Mouse (Mus musculus) liver, embryonic 14.5 days (tissue): Measurements from ENCODE around the gene H2afz. TPM values are rescaled to one million over a fixed set of nuclear protein-coding genes. Genes with fewer than 3 reads are reported as not detected.

ENCODE experiments used
- ATAC-seq: fragments of 200-750 bp; cut with Nextera tagmentation; 2 replicates; pipeline ENCODE4 v1.8.0; 2017; ENCODE audit warnings: moderate number of reproducible peaks, mild to moderate bottlenecking, moderate library complexity; ENCODE audit not compliant: insufficient read depth
- DNase-seq, 3 experiments: peaks; one replicate each; pipeline ENCODE4 v3.0.0-alpha.2; 2012 to 2013; ENCODE audit warnings: low read depth in 3 of 3, low spot score in 3 of 3
- H3K27ac ChIP-seq: fragments of 300-500 bp; sonication (generic); 2 replicates; pipeline ENCODE4 v1.5.1; 2014; ENCODE audit warnings: moderate library complexity, mild to moderate bottlenecking, control low read depth, inconsistent platforms
- H3K27me3 ChIP-seq: fragments of 300-500 bp; sonication (generic); 2 replicates; pipeline ENCODE4 v1.6.1; 2014; ENCODE audit warnings: mild to moderate bottlenecking, low read length, moderate library complexity; ENCODE audit not compliant: control insufficient read depth, insufficient read depth
- H3K36me3 ChIP-seq: fragments of 300-500 bp; sonication (generic); replicated peaks from 2 replicates; pipeline ENCODE4 v1.6.1; 2014; ENCODE audit warnings: low read depth; ENCODE audit not compliant: control insufficient read depth, insufficient read depth
- H3K4me1 ChIP-seq, 2 experiments: fragments of 200-500 bp in 1 of 2; fragments of 300-500 bp in 1 of 2; sonication (generic) in 1 of 2; replicated peaks; 2 replicates each; pipeline ENCODE4 v1.6.1; 2012 to 2014; ENCODE audit warnings: antibody characterized with exemption in 1 of 2, inconsistent platforms in 1 of 2, low read length in 1 of 2; ENCODE audit not compliant: control insufficient read depth in 2 of 2, insufficient read depth in 2 of 2
- H3K4me2 ChIP-seq: fragments of 300-500 bp; sonication (generic); 2 replicates; pipeline ENCODE4 v1.6.1; 2014; ENCODE audit warnings: low read depth, mild to moderate bottlenecking, control low read depth, moderate library complexity
- H3K4me3 ChIP-seq, 2 experiments: fragments of 200-500 bp in 1 of 2; fragments of 300-500 bp in 1 of 2; sonication (generic) in 1 of 2; 2 replicates each; pipeline ENCODE4 v1.5.1; 2012 to 2014; ENCODE audit warnings: low read depth in 2 of 2, low read length in 2 of 2, mild to moderate bottlenecking in 2 of 2, control low read depth in 1 of 2, inconsistent platforms in 1 of 2, moderate library complexity in 1 of 2; ENCODE audit not compliant: insufficient read depth in 1 of 2
- H3K9ac ChIP-seq: fragments of 300-500 bp; sonication (generic); replicated peaks from 2 replicates; pipeline ENCODE4 v1.6.1; 2014; ENCODE audit warnings: mild to moderate bottlenecking, control low read depth, moderate library complexity
- H3K9me3 ChIP-seq: fragments of 300-500 bp; sonication (generic); 2 replicates; pipeline ENCODE4 v1.6.1; 2016; ENCODE audit warnings: low read length, mixed read lengths; ENCODE audit not compliant: control insufficient read depth
- CTCF ChIP-seq: IDR thresholded peaks from 2 replicates; pipeline ENCODE4 v1.5.1; 2016; ENCODE audit warnings: antibody characterized with exemption, low read depth, control low read depth
- EP300 ChIP-seq: IDR thresholded peaks from 2 replicates; pipeline ENCODE4 v1.6.1; 2016; ENCODE audit warnings: antibody characterized with exemption, low read depth
- WGBS: fragments of 180-500 bp; shearing (Covaris S2); extraction: QIAGEN DNeasy Blood & Tissue Kit; methylation state at CpG from one replicate; pipeline ENCODE4 v1.1.7; 2014; ENCODE audit not compliant: insufficient replicate concordance; 5-methylcytosine and 5-hydroxymethylcytosine counted together
- polyA plus RNA-seq, 2 experiments: library from polyadenylated mRNA; depleted of rRNA in 1 of 2; stranded (reverse) in 1 of 2; unstranded in 1 of 2; fragments of >200 nt; fragmentation: Nextera tagmentation in 1 of 2; extraction: Ambion mirVana in 1 of 2; gene quantifications; 2 replicates each; pipeline versions ENCODE4 v1.2.1 to v1.2.3; 2012 to 2014

The H2afz gene
- polyA plus RNA-seq, 2 experiments: 784 to 1,242 TPM

- H3K9ac ChIP-seq: no peak overlapping the region
- no peak for DNase-seq
- H3K4me2 ChIP-seq: no peak overlapping the region
- no peaks in the 10 kb centered on the region for H3K27me3 ChIP-seq
- H3K27ac ChIP-seq: no peak overlapping the region
- H3K4me1 ChIP-seq: peaks cover 0 to 10% of the 10 kb centered on the region in 2 experiments; a peak in 2 of 4 replicates
- TF ChIP-seq EP300 (no peak), CTCF (no peak)
- ATAC-seq: no peak
- H3K4me3 ChIP-seq: no peak overlapping the region
- no peaks in the 10 kb centered on the region for H3K36me3 ChIP-seq
- WGBS: 65% methylated on average over 4 of the region's 4 CpGs
- no peaks in the 10 kb centered on the region for H3K9me3 ChIP-seq
Measured at GRCm38 (mm10) chr3:137880109-137880748, 15.9 kb downstream of the H2afz start.

DNA sequence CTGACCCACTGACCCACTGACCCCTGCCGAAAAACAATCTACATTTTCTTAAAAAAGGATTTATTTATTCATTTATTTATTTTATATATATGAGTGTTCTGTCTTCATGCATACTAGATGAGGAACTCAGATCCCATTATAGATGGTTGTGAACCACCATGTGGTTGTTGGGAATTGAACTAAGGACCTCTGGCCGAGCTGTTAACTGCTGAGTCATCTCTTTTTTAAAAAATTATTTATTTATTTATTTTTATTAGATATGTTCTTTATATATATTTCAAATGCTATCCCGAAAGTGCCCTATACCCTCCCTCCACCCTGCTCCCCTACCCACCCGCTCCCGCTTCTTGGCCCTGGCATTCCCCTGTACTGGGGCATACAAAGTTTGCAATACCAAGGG, 16.8 kb downstream of the H2afz start:
- Histone ChIP-seq H3K36me3 (no peaks in the 10 kb centered on the region), H3K27ac (no peak overlapping the region), H3K4me2 (no peak overlapping the region), H3K9me3 (no peaks in the 10 kb centered on the region), H3K9ac (no peak overlapping the region), H3K4me3 (no peak overlapping the region), H3K4me1 (peaks cover 0 to 10% of the 10 kb centered on the region in 2 experiments; a peak in 2 of 4 replicates), H3K27me3 (no peaks in the 10 kb centered on the region)
- 83% methylated on average over 5 of the region's 5 CpGs for WGBS
- DNase-seq (no peak), ATAC-seq (no peak)
- TF ChIP-seq EP300 (no peak), CTCF (no peak)

DNA sequence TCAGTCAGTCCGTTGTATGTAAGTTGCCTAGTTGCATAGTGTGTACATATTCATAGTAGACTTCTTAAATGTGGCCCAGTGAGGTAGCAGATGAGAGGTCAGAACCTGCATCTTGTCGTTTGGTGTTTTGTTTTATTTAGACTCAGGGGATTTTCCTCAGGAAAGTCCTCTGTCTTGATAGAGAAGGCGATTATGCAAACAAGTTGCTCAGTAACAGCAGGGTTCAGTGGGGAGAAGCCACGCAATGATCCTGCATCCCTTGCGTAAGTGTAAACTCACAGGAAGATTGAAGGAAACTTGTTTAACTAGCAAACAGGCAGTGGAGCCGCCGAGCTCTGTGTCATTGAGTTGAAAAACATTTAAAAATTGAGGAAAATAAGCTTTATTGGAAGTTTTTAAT, 23.7 kb downstream of the H2afz start:
- ATAC-seq: no peak
- 0 out of 4 replicates have a peak, but pooled peaks cover 0 to 4% of the 10 kb centered on the region in 2 experiments for H3K4me1 ChIP-seq
- H3K27ac ChIP-seq: no peak overlapping the region
- no peak overlapping the region for H3K9ac ChIP-seq
- H3K36me3 ChIP-seq: no peaks in the 10 kb centered on the region
- H3K4me2 ChIP-seq: no peak overlapping the region
- 69% methylated on average over 7 of the region's 7 CpGs for WGBS
- TF ChIP-seq EP300 (no peak), CTCF (no peak)
- H3K9me3 ChIP-seq: no peaks in the 10 kb centered on the region
- DNase-seq: no peak
- no peak overlapping the region for H3K4me3 ChIP-seq
- H3K27me3 ChIP-seq: no peaks in the 10 kb centered on the region

DNA sequence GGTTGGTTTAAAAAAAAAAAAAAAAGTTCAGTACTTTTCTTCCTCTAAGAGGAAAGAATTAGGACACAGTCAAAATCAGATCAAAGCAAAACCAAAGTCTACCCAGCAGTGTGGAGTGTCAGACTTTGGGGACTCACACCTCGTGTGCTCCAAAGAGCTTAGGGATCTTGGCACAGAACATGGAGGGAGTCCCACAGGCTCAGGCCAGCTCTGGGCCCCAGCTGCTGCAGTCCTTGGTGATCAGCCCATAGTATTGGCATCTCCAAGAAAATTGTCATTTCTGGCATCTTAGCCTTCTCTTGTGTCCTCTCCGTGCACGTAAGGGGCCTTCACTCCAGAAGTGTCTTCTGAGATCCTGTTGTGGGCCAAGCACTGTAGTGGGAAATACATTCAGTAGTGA, 26.8 kb downstream of the H2afz start:
- H3K4me1 ChIP-seq: 0 out of 4 replicates have a peak, but pooled peaks cover 0 to 4% of the 10 kb centered on the region in 2 experiments
- no peaks in the 10 kb centered on the region for H3K27me3 ChIP-seq
- 56% methylated on average over 3 of the region's 3 CpGs for WGBS
- H3K9me3 ChIP-seq: no peaks in the 10 kb centered on the region
- ATAC-seq (no peak), DNase-seq (no peak)
- no peaks in the 10 kb centered on the region for H3K36me3 ChIP-seq
- H3K4me2 ChIP-seq: no peak overlapping the region
- H3K4me3 ChIP-seq: no peak overlapping the region
- H3K27ac ChIP-seq: no peak overlapping the region
- TF ChIP-seq EP300 (no peak), CTCF (no peak)
- no peak overlapping the region for H3K9ac ChIP-seq

- Histone ChIP-seq H3K36me3 (no peaks in the 10 kb centered on the region), H3K27me3 (no peaks in the 10 kb centered on the region), H3K4me1 (0 out of 4 replicates have a peak, but pooled peaks cover 0 to 4% of the 10 kb centered on the region in 2 experiments), H3K27ac (no peak overlapping the region), H3K4me2 (no peak overlapping the region), H3K4me3 (no peak overlapping the region), H3K9me3 (no peaks in the 10 kb centered on the region), H3K9ac (no peak overlapping the region)
- ATAC-seq: no peak
- WGBS: 73% methylated on average over 4 of the region's 4 CpGs
- TF ChIP-seq EP300 (no peak), CTCF (no peak)
- no peak for DNase-seq
Measured at GRCm38 (mm10) chr3:137892118-137892517, 27.8 kb downstream of the H2afz start.
